Mouse (Mus musculus): ENCODE data around the gene Smg6. TPM values are rescaled to one million over a fixed set of nuclear protein-coding genes. Genes with fewer than 3 reads are reported as not detected.

Smg6 gene
- polyA plus RNA-seq, 1 experiment from 2014 or later: 15.9 TPM

- Histone ChIP-seq H3K4me2 (ENCODE audit: low read length) (no peak overlapping the region), H3K9ac (replicated peaks; ENCODE audit: low read length) (no peak overlapping the region), H3K9me3 (ENCODE audit: control insufficient read depth, low read length) (no peaks in the 10 kb centered on the region), H3K4me1 (ENCODE audit: control insufficient read depth, insufficient read depth, low read length) (no peaks in the 10 kb centered on the region), H3K36me3 (ENCODE audit: control insufficient read depth, insufficient read depth, low read length) (peaks cover 32% of the 10 kb centered on the region), H3K27ac (replicated peaks; ENCODE audit: low read depth, low read length) (no peak overlapping the region), H3K27me3 (ENCODE audit: control insufficient read depth, insufficient read depth, low read length) (no peaks in the 10 kb centered on the region), H3K4me3 (replicated peaks; ENCODE audit: low read depth, low read length) (no peak overlapping the region)
- ATAC-seq (ENCODE audit: low FRiP score, low TSS enrichment) (no peak), DNase-seq (no peak)
- 93% methylated on average over 2 of the region's 2 CpGs for WGBS
Observed at GRCm38 (mm10) chr11:75053020-75053419, 127.4 kb downstream of the Smg6 start.

- DNase-seq (no peak), ATAC-seq (ENCODE audit: low FRiP score, low TSS enrichment) (no peak)
- no peaks in the 10 kb centered on the region for H3K4me1 ChIP-seq (ENCODE audit: control insufficient read depth, insufficient read depth, low read length)
- H3K4me2 ChIP-seq (ENCODE audit: low read length): no peak overlapping the region
- no peaks in the 10 kb centered on the region for H3K9me3 ChIP-seq (ENCODE audit: control insufficient read depth, low read length)
- no peak overlapping the region for H3K9ac ChIP-seq (replicated peaks; ENCODE audit: low read length)
- H3K4me3 ChIP-seq (replicated peaks; ENCODE audit: low read depth, low read length): no peak overlapping the region
- no peaks in the 10 kb centered on the region for H3K27me3 ChIP-seq (ENCODE audit: control insufficient read depth, insufficient read depth, low read length)
- WGBS: 75% methylated on average over 7 of the region's 7 CpGs
- peaks cover 36% of the 10 kb centered on the region for H3K36me3 ChIP-seq (ENCODE audit: control insufficient read depth, insufficient read depth, low read length)
- no peak overlapping the region for H3K27ac ChIP-seq (replicated peaks; ENCODE audit: low read depth, low read length)
Observed at GRCm38 (mm10) chr11:75053722-75054121, 128.1 kb downstream of the Smg6 start.

GRCm38 (mm10) chr11:75054184-75054877, 128.7 kb downstream of the Smg6 start:
- H3K36me3 ChIP-seq (ENCODE audit: control insufficient read depth, insufficient read depth, low read length): peaks cover 36% of the 10 kb centered on the region
- no peak overlapping the region for H3K4me2 ChIP-seq (ENCODE audit: low read length)
- H3K27ac ChIP-seq (replicated peaks; ENCODE audit: low read depth, low read length): no peak overlapping the region
- H3K4me3 ChIP-seq (replicated peaks; ENCODE audit: low read depth, low read length): no peak overlapping the region
- H3K9me3 ChIP-seq (ENCODE audit: control insufficient read depth, low read length): no peaks in the 10 kb centered on the region
- DNase-seq (no peak), ATAC-seq (ENCODE audit: low FRiP score, low TSS enrichment) (no peak)
- 82% methylated on average over 5 of the region's 5 CpGs for WGBS
- no peaks in the 10 kb centered on the region for H3K27me3 ChIP-seq (ENCODE audit: control insufficient read depth, insufficient read depth, low read length)
- H3K9ac ChIP-seq (replicated peaks; ENCODE audit: low read length): no peak overlapping the region
- H3K4me1 ChIP-seq (ENCODE audit: control insufficient read depth, insufficient read depth, low read length): no peaks in the 10 kb centered on the region

GRCm38 (mm10) chr11:75054878-75055214, 129.2 kb downstream of the Smg6 start:
- H3K36me3 ChIP-seq (ENCODE audit: control insufficient read depth, insufficient read depth, low read length): peaks cover 35% of the 10 kb centered on the region
- no peaks in the 10 kb centered on the region for H3K27me3 ChIP-seq (ENCODE audit: control insufficient read depth, insufficient read depth, low read length)
- H3K27ac ChIP-seq (replicated peaks; ENCODE audit: low read depth, low read length): no peak overlapping the region
- no peak overlapping the region for H3K9ac ChIP-seq (replicated peaks; ENCODE audit: low read length)
- H3K9me3 ChIP-seq (ENCODE audit: control insufficient read depth, low read length): no peaks in the 10 kb centered on the region
- ATAC-seq (ENCODE audit: low FRiP score, low TSS enrichment) (no peak), DNase-seq (no peak)
- H3K4me2 ChIP-seq (ENCODE audit: low read length): no peak overlapping the region
- H3K4me3 ChIP-seq (replicated peaks; ENCODE audit: low read depth, low read length): no peak overlapping the region
- 93% methylated on average over 3 of the region's 3 CpGs for WGBS
- no peaks in the 10 kb centered on the region for H3K4me1 ChIP-seq (ENCODE audit: control insufficient read depth, insufficient read depth, low read length)

- 96% methylated on average over 6 of the region's 6 CpGs for WGBS
- Histone ChIP-seq H3K4me2 (ENCODE audit: low read length) (no peak overlapping the region), H3K4me1 (ENCODE audit: control insufficient read depth, insufficient read depth, low read length) (no peaks in the 10 kb centered on the region), H3K9me3 (ENCODE audit: control insufficient read depth, low read length) (no peaks in the 10 kb centered on the region), H3K27ac (replicated peaks; ENCODE audit: low read depth, low read length) (no peak overlapping the region), H3K9ac (replicated peaks; ENCODE audit: low read length) (no peak overlapping the region), H3K4me3 (replicated peaks; ENCODE audit: low read depth, low read length) (no peak overlapping the region), H3K36me3 (ENCODE audit: control insufficient read depth, insufficient read depth, low read length) (peaks cover 10% of the 10 kb centered on the region; the same call in 1 of the 2 replicates), H3K27me3 (ENCODE audit: control insufficient read depth, insufficient read depth, low read length) (no peaks in the 10 kb centered on the region)
- DNase-seq: no peak
- ATAC-seq (ENCODE audit: low FRiP score, low TSS enrichment): no peak
Observed at GRCm38 (mm10) chr11:75062650-75063049, 137.0 kb downstream of the Smg6 start.

GRCm38 (mm10) chr11:75064266-75064665, 138.6 kb downstream of the Smg6 start:
- Histone ChIP-seq H3K27me3 (ENCODE audit: control insufficient read depth, insufficient read depth, low read length) (no peaks in the 10 kb centered on the region), H3K27ac (replicated peaks; ENCODE audit: low read depth, low read length) (no peak overlapping the region), H3K4me2 (ENCODE audit: low read length) (no peak overlapping the region), H3K4me1 (ENCODE audit: control insufficient read depth, insufficient read depth, low read length) (no peaks in the 10 kb centered on the region), H3K9ac (replicated peaks; ENCODE audit: low read length) (no peak overlapping the region), H3K4me3 (replicated peaks; ENCODE audit: low read depth, low read length) (no peak overlapping the region), H3K9me3 (ENCODE audit: control insufficient read depth, low read length) (no peaks in the 10 kb centered on the region), H3K36me3 (ENCODE audit: control insufficient read depth, insufficient read depth, low read length) (0 out of 2 replicates have a peak, but pooled peaks cover 2% of the 10 kb centered on the region)
- 97% methylated on average over 1 of the region's 1 CpGs for WGBS
- ATAC-seq (ENCODE audit: low FRiP score, low TSS enrichment) (no peak), DNase-seq (no peak)

GRCm38 (mm10) chr11:75071352-75071751, 145.7 kb downstream of the Smg6 start:
- DNase-seq: no peak
- H3K9me3 ChIP-seq (ENCODE audit: control insufficient read depth, low read length): no peaks in the 10 kb centered on the region
- no peak overlapping the region for H3K4me3 ChIP-seq (replicated peaks; ENCODE audit: low read depth, low read length)
- H3K4me2 ChIP-seq (ENCODE audit: low read length): no peak overlapping the region
- 92% methylated on average over 3 of the region's 3 CpGs for WGBS
- H3K27me3 ChIP-seq (ENCODE audit: control insufficient read depth, insufficient read depth, low read length): no peaks in the 10 kb centered on the region
- ATAC-seq (ENCODE audit: low FRiP score, low TSS enrichment): no peak
- no peak overlapping the region for H3K27ac ChIP-seq (replicated peaks; ENCODE audit: low read depth, low read length)
- H3K9ac ChIP-seq (replicated peaks; ENCODE audit: low read length): no peak overlapping the region
- H3K4me1 ChIP-seq (ENCODE audit: control insufficient read depth, insufficient read depth, low read length): no peaks in the 10 kb centered on the region
- no peaks in the 10 kb centered on the region for H3K36me3 ChIP-seq (ENCODE audit: control insufficient read depth, insufficient read depth, low read length)

- no peak overlapping the region for H3K27ac ChIP-seq (replicated peaks; ENCODE audit: low read depth, low read length)
- no peaks in the 10 kb centered on the region for H3K27me3 ChIP-seq (ENCODE audit: control insufficient read depth, insufficient read depth, low read length)
- no peaks in the 10 kb centered on the region for H3K36me3 ChIP-seq (ENCODE audit: control insufficient read depth, insufficient read depth, low read length)
- no peak overlapping the region for H3K4me2 ChIP-seq (ENCODE audit: low read length)
- H3K9ac ChIP-seq (replicated peaks; ENCODE audit: low read length): no peak overlapping the region
- no peak for ATAC-seq (ENCODE audit: low FRiP score, low TSS enrichment)
- no peaks in the 10 kb centered on the region for H3K4me1 ChIP-seq (ENCODE audit: control insufficient read depth, insufficient read depth, low read length)
- no peak for DNase-seq
- WGBS: 79% methylated on average over 2 of the region's 2 CpGs
- no peaks in the 10 kb centered on the region for H3K9me3 ChIP-seq (ENCODE audit: control insufficient read depth, low read length)
- no peak overlapping the region for H3K4me3 ChIP-seq (replicated peaks; ENCODE audit: low read depth, low read length)
Observed at GRCm38 (mm10) chr11:75072932-75073625, 147.5 kb downstream of the Smg6 start.

- Histone ChIP-seq H3K36me3 (ENCODE audit: control insufficient read depth, insufficient read depth, low read length) (no peaks in the 10 kb centered on the region), H3K4me3 (replicated peaks; ENCODE audit: low read depth, low read length) (no peak overlapping the region), H3K27ac (replicated peaks; ENCODE audit: low read depth, low read length) (no peak overlapping the region), H3K9ac (replicated peaks; ENCODE audit: low read length) (no peak overlapping the region), H3K4me2 (ENCODE audit: low read length) (no peak overlapping the region), H3K4me1 (ENCODE audit: control insufficient read depth, insufficient read depth, low read length) (no peaks in the 10 kb centered on the region), H3K27me3 (ENCODE audit: control insufficient read depth, insufficient read depth, low read length) (no peaks in the 10 kb centered on the region), H3K9me3 (ENCODE audit: control insufficient read depth, low read length) (no peaks in the 10 kb centered on the region)
- WGBS: 95% methylated on average over 2 of the region's 2 CpGs
- ATAC-seq (ENCODE audit: low FRiP score, low TSS enrichment): no peak
- DNase-seq: no peak
Observed at GRCm38 (mm10) chr11:75073696-75074095, 148.1 kb downstream of the Smg6 start.
